Mouse (Mus musculus) bone marrow, adult 2 months (tissue): ENCODE measurements at regions not wholly inside any gene's neighbourhood (a gene's known extent, or its start where the extent isn't known, plus 50 kb on each side); places are given as distances from the start of the nearest gene placed in this dataset.

Experiments
- CTCF ChIP-seq: fragments of 200-500 bp; IDR thresholded peaks from 2 replicates; pipeline ENCODE4 v1.5.1; 2011; ENCODE audit warnings: low read length, control low read depth; ENCODE audit not compliant: control insufficient read depth, insufficient read depth
- POLR2A ChIP-seq: fragments of 200-500 bp; IDR thresholded peaks from 2 replicates; pipeline ENCODE4 v1.6.1; 2011; ENCODE audit warnings: low read depth, mild to moderate bottlenecking, control low read depth, low read length, borderline replicate concordance; ENCODE audit not compliant: control insufficient read depth

GRCm38 (mm10) chr11:111328258-111328657 is 262.3 kb downstream of the Kcnj2 start:
- TF ChIP-seq POLR2A (no peak), CTCF (no peak)
